Mouse (Mus musculus) kidney, adult 11 months (tissue): ENCODE measurements around the gene Pcca.
"Not testable (repeated sequence)": the region's sequence is repeated elsewhere in the genome, so short reads cannot be mapped to it uniquely, and the experiment has no call there.

Experiments used
- DNase-seq: peaks from one replicate; pipeline ENCODE4 v3.0.0; 2022

Pcca gene

GRCm38 (mm10) chr14:122570862-122571261, 36.7 kb downstream of the Pcca start:
- DNase-seq: no peak

DNA sequence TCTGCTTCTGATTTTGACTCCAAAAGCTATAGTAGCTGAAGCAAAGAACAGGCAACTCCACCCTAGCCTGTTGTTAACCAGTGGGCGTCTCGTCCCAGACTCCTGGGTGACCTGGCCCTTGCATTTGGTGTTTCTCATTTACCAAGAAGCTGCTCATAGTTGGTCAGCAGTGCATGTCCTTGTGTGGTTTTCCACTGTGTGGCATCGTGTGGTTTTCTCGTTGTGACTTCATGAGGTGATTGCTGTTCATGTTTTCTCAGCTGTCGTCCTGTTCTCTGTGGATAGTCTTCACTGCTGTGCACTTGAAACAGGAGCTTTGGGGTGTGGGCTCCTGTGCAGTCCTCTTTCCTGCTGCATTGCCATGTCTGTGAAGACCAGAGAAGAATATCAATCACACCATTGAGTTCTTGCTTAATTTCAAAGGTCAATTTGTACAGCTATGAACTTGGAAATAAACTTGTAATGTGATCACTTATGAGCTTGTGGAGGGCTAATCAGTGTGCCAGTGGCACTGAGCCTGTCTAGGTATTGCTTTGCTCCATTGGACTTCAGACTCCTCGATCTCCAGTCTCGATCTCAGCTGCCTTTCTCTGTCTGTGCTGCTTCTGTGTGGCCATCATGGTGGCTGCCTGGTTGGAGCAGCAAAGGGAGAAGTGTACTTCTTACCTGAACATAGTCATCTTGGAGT, 40.1 kb downstream of the Pcca start:
- DNase-seq: no peak

DNA sequence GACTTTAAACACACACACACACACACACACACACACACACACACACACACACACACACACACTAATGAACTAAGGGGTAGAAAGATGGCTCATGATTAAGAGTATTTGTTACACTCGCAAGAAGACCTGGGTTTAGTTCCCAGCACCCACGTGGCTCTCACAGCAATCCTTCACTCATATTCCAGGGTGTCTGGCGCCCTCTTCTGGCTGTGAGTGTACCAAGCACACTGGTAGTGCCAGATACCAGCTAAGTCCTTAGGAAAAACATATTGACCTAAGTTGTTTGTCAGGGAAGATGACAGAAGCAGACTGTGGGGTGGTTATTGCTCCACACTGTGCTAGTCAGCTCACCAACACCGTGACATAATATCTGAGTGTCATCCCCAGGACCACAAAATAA, 43.7 kb downstream of the Pcca start:
- no peak for DNase-seq

- no peak for DNase-seq
These were observed 47.9 kb downstream of the Pcca start for GRCm38 (mm10) chr14:122582057-122582456.

DNA sequence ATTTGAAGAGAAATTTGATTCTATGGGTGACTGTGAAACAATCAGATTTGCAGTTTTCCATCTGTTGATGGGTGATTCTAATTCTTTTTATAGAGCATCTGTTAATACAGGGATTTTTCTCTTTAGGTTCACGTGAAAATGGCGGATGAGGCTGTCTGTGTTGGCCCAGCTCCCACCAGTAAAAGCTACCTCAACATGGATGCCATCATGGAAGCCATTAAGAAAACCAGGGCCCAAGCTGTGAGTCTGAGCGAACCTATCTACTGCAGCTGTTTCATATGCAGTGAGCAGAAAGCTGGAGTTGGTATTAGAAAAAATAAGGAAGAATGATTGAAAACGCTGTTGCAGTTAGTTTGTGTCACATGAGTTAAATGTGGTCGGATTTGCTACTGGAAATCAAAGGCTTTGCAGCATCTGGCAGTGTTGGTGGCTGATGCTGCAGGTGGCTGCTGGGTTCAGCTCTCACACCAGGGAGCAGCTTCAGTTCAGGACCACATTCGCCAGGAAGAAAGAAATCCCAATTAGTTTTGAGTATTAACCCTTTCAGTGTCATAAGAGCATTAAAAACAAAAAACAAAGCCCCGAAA, 48.5 kb downstream of the Pcca start:
- DNase-seq: no peak

DNA sequence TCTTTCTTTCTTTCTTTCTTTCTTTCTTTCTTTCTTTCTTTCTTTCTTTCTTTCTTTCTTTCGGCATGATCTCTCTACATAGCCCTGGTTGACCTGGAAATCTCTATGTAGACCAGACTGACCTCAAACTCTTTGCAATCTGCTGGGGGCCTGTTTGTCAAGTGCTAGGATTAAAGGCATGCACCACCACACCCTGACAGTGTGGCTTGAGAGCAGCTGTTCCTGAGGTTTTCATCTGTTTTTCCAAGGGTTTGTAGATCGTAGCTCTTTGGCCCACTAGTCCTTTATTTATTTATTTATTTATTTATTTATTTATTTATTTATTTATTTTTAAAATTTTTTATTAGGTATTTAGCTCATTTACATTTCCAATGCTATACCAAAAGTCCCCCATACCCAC, 50.0 kb downstream of the Pcca start:
- DNase-seq: not testable (repeated sequence)

- no peak for DNase-seq
These were observed 52.8 kb downstream of the Pcca start for GRCm38 (mm10) chr14:122586942-122587341.

- no peak for DNase-seq
These were observed 63.4 kb downstream of the Pcca start for GRCm38 (mm10) chr14:122597534-122597933.

GRCm38 (mm10) chr14:122598802-122599201, 64.7 kb downstream of the Pcca start:
- DNase-seq: no peak

DNA sequence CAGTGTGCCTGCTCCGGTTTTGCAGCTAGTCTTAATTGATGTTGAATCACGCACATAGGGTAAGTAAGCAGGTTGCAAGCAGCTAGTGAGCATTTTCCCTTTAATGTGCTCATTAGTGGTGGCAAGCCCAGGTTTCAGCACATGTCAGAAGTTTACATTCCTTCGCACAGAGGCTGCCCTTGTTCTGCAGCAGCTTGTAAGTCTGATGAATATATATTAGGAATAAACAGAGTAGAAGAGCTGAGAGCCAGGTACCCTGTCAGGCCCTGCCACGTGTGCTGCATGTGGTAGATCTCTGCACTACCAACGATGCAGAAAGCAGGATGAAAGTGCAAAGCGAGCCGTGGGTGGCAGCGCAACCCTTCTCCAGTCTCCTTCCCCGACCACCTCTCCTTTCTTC, 65.7 kb downstream of the Pcca start:
- peak; percentile 30 for DNase-seq

- peak; percentile 65 for DNase-seq
These were observed 68.6 kb downstream of the Pcca start for GRCm38 (mm10) chr14:122602701-122603100.

- DNase-seq: peak; percentile 44
These were observed 72.4 kb downstream of the Pcca start for GRCm38 (mm10) chr14:122606499-122606898.

GRCm38 (mm10) chr14:122607456-122607855, 73.3 kb downstream of the Pcca start:
- no peak for DNase-seq

- DNase-seq: no peak
These were observed 74.2 kb downstream of the Pcca start for GRCm38 (mm10) chr14:122608323-122608722.

DNA sequence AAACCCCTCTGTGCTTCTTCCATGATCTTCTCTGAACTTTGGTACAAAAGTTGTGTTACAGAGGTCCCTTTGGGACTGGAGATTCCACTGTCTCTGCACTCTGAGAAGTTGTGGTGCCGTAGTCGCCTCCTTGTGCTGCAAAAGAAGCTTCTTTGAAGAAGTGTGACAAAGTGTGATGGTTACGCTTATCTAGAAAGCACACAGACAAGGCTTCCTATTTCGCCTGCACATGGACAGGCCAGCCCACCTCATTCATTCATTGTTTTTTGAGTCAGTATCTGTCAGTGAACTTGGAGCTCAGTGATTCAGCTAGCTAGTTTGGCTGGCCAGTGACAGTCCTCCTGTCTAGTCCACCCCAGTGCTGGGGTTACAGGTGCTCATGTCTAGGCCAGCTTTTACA, 76.9 kb downstream of the Pcca start:
- no peak for DNase-seq

- no peak for DNase-seq
These were observed 78.2 kb downstream of the Pcca start for GRCm38 (mm10) chr14:122612317-122612716.

DNA sequence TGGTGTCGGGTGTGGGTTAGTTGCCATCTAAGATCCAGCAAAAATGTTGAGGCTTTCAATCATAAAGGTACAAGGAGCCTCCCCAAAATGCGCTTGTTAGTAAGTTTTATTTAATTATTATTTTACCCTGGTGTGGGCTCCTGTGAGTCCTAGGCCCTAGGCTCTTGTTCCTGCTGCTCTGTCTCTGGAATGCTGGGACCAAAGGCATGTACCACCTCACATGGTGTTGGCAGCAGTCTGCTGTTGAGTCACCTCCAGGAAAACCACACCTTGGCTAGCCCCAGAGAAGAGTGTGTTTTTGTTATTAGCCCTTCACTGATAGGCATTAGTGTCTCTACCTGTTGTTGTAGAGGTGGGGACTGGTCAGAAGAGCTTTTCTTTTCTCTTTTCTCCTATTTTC, 83.5 kb downstream of the Pcca start:
- DNase-seq: no peak

DNA sequence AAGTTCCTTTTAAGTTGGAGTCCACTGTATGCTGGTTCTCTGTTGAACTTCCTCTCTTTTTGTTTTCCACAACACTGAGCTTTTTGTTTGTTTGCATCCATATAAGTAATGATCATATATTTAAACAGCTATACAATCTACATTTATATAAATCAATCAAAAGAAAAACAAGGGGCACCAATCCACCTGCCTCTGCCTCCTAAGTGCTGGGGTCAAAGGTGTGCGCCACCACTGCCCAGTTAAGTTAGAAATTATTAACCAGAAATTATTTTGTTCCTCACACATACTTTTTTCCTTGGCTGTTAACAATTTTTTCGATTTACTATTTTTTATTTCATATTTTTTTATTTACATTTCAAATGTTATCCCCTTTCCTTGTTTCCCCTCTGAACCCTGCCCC, 99.3 kb downstream of the Pcca start:
- DNase-seq: peak; percentile 8

DNA sequence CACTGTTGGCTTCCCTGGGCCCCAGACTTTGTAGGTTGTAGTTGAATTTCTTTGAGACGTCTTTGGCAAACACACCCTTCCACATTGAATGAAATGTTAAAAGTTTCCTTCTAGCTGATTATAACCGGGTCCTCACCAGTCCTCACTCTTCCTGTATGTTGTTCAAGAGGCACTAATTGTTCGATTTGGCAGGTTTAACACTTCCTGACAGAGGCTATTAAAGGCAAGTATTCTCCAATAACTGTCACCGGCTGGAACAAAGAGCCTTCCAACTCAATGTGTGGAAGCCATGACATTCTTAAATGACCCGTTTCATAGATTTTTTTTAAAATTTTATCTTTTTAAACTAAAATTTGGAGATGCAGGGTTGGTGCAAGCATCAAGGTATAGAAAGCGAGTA, 102.5 kb downstream of the Pcca start:
- no peak for DNase-seq

DNA sequence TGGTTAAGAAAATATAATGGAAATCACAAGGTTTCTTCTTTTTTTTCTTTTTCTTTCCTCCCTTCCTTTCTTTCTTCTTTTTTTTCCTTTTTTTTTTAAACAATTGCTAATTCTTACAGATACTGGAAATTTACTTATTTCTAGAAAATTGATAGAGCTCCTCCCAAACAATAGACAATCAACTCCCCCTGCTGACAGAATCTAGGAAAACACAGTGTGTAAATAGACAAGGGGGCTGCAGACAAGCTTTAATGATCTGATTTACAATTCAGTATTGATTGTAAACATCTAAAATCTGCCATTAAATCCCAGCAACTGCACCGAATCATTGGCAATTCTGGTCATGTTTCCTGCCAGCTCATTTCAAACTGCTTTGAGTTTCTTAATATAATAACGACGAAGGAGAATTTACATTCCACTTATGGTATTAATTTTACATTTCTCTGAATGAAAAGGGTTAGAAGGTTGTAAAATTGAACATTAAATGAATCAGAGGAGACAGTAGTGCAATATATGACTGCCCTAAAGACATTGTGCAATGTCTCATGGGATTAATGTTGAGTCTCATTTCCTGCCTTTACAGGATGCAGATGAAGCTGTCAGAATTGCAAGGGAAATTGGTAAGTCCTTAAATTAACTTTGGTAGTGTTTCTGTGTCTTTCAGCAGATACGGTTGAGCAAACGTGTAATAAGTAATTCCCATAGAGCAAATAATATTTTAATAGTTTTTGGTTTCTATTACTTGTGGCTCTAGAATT, 103.9 kb downstream of the Pcca start:
- DNase-seq: no peak

GRCm38 (mm10) chr14:122639168-122639720, 105.1 kb downstream of the Pcca start:
- no peak for DNase-seq

DNA sequence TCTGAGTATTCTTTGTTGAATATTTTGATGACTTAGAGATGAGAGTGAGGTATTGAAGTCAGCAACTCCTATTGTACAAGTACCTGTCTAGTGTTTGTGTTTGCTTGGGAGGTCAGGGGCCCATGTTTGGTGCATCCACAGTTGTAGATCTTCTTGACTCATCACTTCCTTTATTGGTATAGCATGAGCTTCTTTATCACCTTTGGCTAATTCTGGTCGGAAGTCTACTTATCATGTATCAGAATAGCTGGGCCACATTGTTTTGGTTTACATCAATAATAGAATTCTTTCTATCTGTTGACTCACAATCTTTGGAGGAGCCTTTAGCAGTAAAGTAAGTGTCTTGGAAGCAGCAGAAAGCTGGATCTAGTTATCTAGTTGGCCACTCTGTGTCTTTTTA, 108.3 kb downstream of the Pcca start:
- no peak for DNase-seq

GRCm38 (mm10) chr14:122648214-122648613, 114.1 kb downstream of the Pcca start:
- no peak for DNase-seq
